Comparison of ENCODE assay signal across 10 mouse cellular contexts in the genomic region with DNA sequence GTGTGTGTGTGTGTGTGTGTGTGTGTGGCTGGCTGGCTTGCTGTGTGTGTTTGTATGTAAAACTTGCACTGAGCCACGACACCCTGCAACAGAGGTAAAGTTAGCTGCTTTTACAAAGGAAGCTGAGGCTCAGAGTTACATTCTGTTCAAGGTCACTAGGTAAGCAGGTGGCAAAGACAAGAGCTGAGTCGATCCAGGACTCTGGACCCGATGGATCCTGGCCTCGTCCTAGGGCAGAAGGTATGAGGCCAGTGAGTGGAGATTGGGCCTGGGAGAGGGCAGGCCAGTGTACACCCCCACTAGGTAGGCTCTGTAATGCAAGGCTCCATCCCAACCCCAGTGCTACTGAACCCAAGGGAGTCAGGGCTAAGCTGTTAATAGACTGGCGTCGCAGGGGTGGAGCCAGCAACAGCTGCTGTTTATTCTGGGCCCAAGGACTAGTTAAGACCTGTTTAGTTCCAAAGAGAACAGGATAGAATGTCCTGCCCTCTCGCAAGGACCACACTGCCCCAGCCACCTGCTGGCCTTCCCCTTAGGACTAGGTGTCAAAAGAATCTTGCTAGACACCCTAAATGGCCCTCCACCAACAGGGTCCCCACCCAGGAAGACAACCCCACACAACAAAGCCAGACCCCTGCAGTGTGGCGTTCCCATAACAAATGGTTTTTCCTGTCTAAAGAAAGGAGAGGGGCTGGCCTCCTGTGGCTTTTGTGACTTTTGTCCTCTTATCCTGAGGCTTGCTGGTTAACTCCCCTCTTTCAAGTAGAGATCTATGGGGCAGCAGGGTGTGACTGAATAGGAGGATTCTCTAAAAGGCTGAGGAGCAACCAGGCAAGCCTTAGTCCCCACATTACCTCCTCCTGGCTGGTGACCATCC. TPM values are rescaled to one million over a fixed set of nuclear protein-coding genes. Genes with fewer than 3 reads are reported as not detected.
DNase-seq lines count a peak whose midpoint lies in the region.
"Had no signal": no experiment of that assay in that cellular context is flagged by ENCODE, and none has a peak within 500 bp of the region (broad histone marks: within the 10 kb centered on the region; RNA-seq: fewer than 3 reads in every experiment).

No protein-coding gene starts in this region.

- no peak overlapping the region for H3K4me3 ChIP-seq in limb, embryonic 10.5 days

- WGBS in limb, embryonic 10.5 days = 32% methylated on average over 8 of the region's 8 CpGs

- intact Hi-C loops in heart, postnatal 10 days (cut with DNase I) = no loop called here
- intact Hi-C loops in left cerebral cortex, postnatal 4 days (cut with DNase I) = no loop called here

- H3K27ac ChIP-seq in limb, embryonic 10.5 days = peak overlapping the region; percentile 21; the same call in 1 of the 2 replicates
- H3K27ac ChIP-seq: macrophage had no signal

- peak; percentile 97 for DNase-seq in heart, adult 11 months
- DNase-seq in heart, postnatal 10 days = no peak
- DNase-seq in retina, postnatal 1 day = peak; percentile 52
- no peak for DNase-seq in retina, embryonic 14.5 days (ENCODE audit: low spot score)
- no peak for DNase-seq in limb, embryonic 10.5 days (ENCODE audit: low spot score)
- peak; percentile 29 to 39 for DNase-seq in thymus, postnatal 36 days
- DNase-seq in left cerebral cortex, postnatal 4 days = no peak
- no peak for DNase-seq in frontal cortex, postnatal 25 days (ENCODE audit: low spot score in 2 of 2)
- DNase-seq: cerebellum, adult 11-12 months had no signal

- H3K36me3 ChIP-seq in limb, embryonic 10.5 days = no peaks in the 10 kb centered on the region; the same call in 1 of the 2 replicates

- no peaks in the 10 kb centered on the region for H3K27me3 ChIP-seq in limb, embryonic 10.5 days (ENCODE audit: low read depth, poor library complexity, severe bottlenecking)

- no peaks in the 10 kb centered on the region for H3K9me3 ChIP-seq in limb, embryonic 10.5 days (replicated peaks)

- peaks cover 85% of the 10 kb centered on the region for H3K4me1 ChIP-seq in limb, embryonic 10.5 days

RNA-seq across cellular contexts. Expression of gene Sh3pxd2a, which starts 13.7 kb away (rescaled TPM):
- total RNA-seq in heart, postnatal 10 days (2021) = 10 to 100 TPM; 87.9 to 93.7 TPM
- polyA plus RNA-seq in limb, embryonic 10.5 days (2016; fragmentation: Nextera tagmentation; extraction: Ambion mirVana) = 3.1 and 3.8 TPM in 2 replicates
- total RNA-seq in left cerebral cortex, postnatal 4 days (2021) = 10 to 100 TPM; 25.0 to 25.1 TPM

Comparison
In these comparisons a context has a peak if more than half of its experiments do, and no peak if none do; other contexts are left out.
1. DNase-seq: peak in heart, adult 11 months (single experiment), retina, postnatal 1 day (single experiment) and thymus, postnatal 36 days (2 of 2); none in heart, postnatal 10 days (0 of 2), retina, embryonic 14.5 days (single experiment), limb, embryonic 10.5 days (single experiment), left cerebral cortex, postnatal 4 days (single experiment) and frontal cortex, postnatal 25 days (0 of 2).